Mouse (Mus musculus): ENCODE results near the gene Fli1. TPM values are rescaled to one million over a fixed set of nuclear protein-coding genes. Genes with fewer than 3 reads are reported as not detected.

Fli1 gene
- total and polyA plus RNA-seq, 3 experiments = 3.4 to 27.0 (median 5.8) TPM

- Histone ChIP-seq H3K36me3 (replicated peaks) (no peaks in the 10 kb centered on the region), H3K4me1 (ENCODE audit: insufficient read depth, low read depth, low read length) (no peaks in the 10 kb centered on the region), H3K4me3 (ENCODE audit: low read depth, low read length) (no peak overlapping the region), H3K27me3 (ENCODE audit: insufficient read depth, low read length) (no peaks in the 10 kb centered on the region; the same call in 1 of the 2 replicates), H3K9me3 (replicated peaks) (peaks cover 4% of the 10 kb centered on the region; the same call in 1 of the 2 replicates)
- TF ChIP-seq CTCF (IDR thresholded peaks at IDR 0.05; ENCODE audit: low read depth, low read length) (no peak), TAL1 (conservative IDR thresholded peaks at IDR 0.05; ENCODE audit: low read depth, low read length) (no peak), GATA2 (IDR thresholded peaks at IDR 0.05; ENCODE audit: borderline replicate concordance, low read depth, low read length) (no peak), GATA1 (IDR thresholded peaks at IDR 0.05; ENCODE audit: borderline replicate concordance, low read length) (no peak)
- ATAC-seq (ENCODE audit: extremely low read depth, insufficient number of reproducible peaks, low FRiP score, poor library complexity, severe bottlenecking) = no peak
- no peak for DNase-seq (ENCODE audit: low spot score)
These were observed 70.3 kb downstream of the Fli1 start for GRCm38 (mm10) chr9:32472346-32472745.

- no peak for TF ChIP-seq CTCF (IDR thresholded peaks at IDR 0.05; ENCODE audit: low read depth, low read length)
- no peak for TF ChIP-seq GATA1 (IDR thresholded peaks at IDR 0.05; ENCODE audit: borderline replicate concordance, low read length)
- TF ChIP-seq GATA2 (IDR thresholded peaks at IDR 0.05; ENCODE audit: borderline replicate concordance, low read depth, low read length) = no peak
- TF ChIP-seq TAL1 (conservative IDR thresholded peaks at IDR 0.05; ENCODE audit: low read depth, low read length) = no peak
- TF ChIP-seq POLR2AphosphoS5 (IDR thresholded peaks at IDR 0.05; ENCODE audit: insufficient replicate concordance, low read depth, low read length) = no peak
- no peak overlapping the region for H3K4me3 ChIP-seq (ENCODE audit: low read depth, low read length)
- no peak for DNase-seq (ENCODE audit: low spot score)
- no peak for ATAC-seq (ENCODE audit: extremely low read depth, insufficient number of reproducible peaks, low FRiP score, poor library complexity, severe bottlenecking)
- H3K4me1 ChIP-seq (ENCODE audit: insufficient read depth, low read depth, low read length) = no peaks in the 10 kb centered on the region
- H3K9me3 ChIP-seq (replicated peaks) = peaks cover 12% of the 10 kb centered on the region
- H3K27me3 ChIP-seq (ENCODE audit: insufficient read depth, low read length) = no peaks in the 10 kb centered on the region
- H3K36me3 ChIP-seq (replicated peaks) = no peaks in the 10 kb centered on the region
These were observed 73.4 kb downstream of the Fli1 start for GRCm38 (mm10) chr9:32469123-32469751.

GRCm38 (mm10) chr9:32468313-32468712 lies 74.3 kb downstream of the Fli1 start:
- Histone ChIP-seq H3K4me3 (ENCODE audit: low read depth, low read length) (no peak overlapping the region), H3K27me3 (ENCODE audit: insufficient read depth, low read length) (no peaks in the 10 kb centered on the region), H3K36me3 (replicated peaks) (no peaks in the 10 kb centered on the region), H3K9me3 (replicated peaks) (peaks cover 12% of the 10 kb centered on the region), H3K4me1 (ENCODE audit: insufficient read depth, low read depth, low read length) (no peaks in the 10 kb centered on the region)
- no peak for TF ChIP-seq POLR2AphosphoS5 (IDR thresholded peaks at IDR 0.05; ENCODE audit: insufficient replicate concordance, low read depth, low read length)
- no peak for TF ChIP-seq TAL1 (conservative IDR thresholded peaks at IDR 0.05; ENCODE audit: low read depth, low read length)
- TF ChIP-seq GATA1 (IDR thresholded peaks at IDR 0.05; ENCODE audit: borderline replicate concordance, low read length) = no peak
- no peak for DNase-seq (ENCODE audit: low spot score)
- ATAC-seq (ENCODE audit: extremely low read depth, insufficient number of reproducible peaks, low FRiP score, poor library complexity, severe bottlenecking) = no peak

GRCm38 (mm10) chr9:32467443-32467842 lies 75.2 kb downstream of the Fli1 start:
- no peak overlapping the region for H3K4me3 ChIP-seq (ENCODE audit: low read depth, low read length)
- ATAC-seq (ENCODE audit: extremely low read depth, insufficient number of reproducible peaks, low FRiP score, poor library complexity, severe bottlenecking) (no peak), DNase-seq (ENCODE audit: low spot score) (no peak)
- no peaks in the 10 kb centered on the region for H3K36me3 ChIP-seq (replicated peaks)
- H3K27me3 ChIP-seq (ENCODE audit: insufficient read depth, low read length) = no peaks in the 10 kb centered on the region
- H3K9me3 ChIP-seq (replicated peaks) = peaks cover 12% of the 10 kb centered on the region
- no peaks in the 10 kb centered on the region for H3K4me1 ChIP-seq (ENCODE audit: insufficient read depth, low read depth, low read length)
- TF ChIP-seq GATA2 (IDR thresholded peaks at IDR 0.05; ENCODE audit: borderline replicate concordance, low read depth, low read length) (no peak), GATA1 (IDR thresholded peaks at IDR 0.05; ENCODE audit: borderline replicate concordance, low read length) (no peak), POLR2AphosphoS5 (IDR thresholded peaks at IDR 0.05; ENCODE audit: insufficient replicate concordance, low read depth, low read length) (no peak), CTCF (IDR thresholded peaks at IDR 0.05; ENCODE audit: low read depth, low read length) (no peak), TAL1 (conservative IDR thresholded peaks at IDR 0.05; ENCODE audit: low read depth, low read length) (no peak)

GRCm38 (mm10) chr9:32466861-32467260 lies 75.8 kb downstream of the Fli1 start:
- TF ChIP-seq GATA1 (IDR thresholded peaks at IDR 0.05; ENCODE audit: borderline replicate concordance, low read length) (no peak), TAL1 (conservative IDR thresholded peaks at IDR 0.05; ENCODE audit: low read depth, low read length) (no peak), GATA2 (IDR thresholded peaks at IDR 0.05; ENCODE audit: borderline replicate concordance, low read depth, low read length) (no peak), CTCF (IDR thresholded peaks at IDR 0.05; ENCODE audit: low read depth, low read length) (no peak), POLR2AphosphoS5 (IDR thresholded peaks at IDR 0.05; ENCODE audit: insufficient replicate concordance, low read depth, low read length) (no peak)
- no peak for DNase-seq (ENCODE audit: low spot score)
- Histone ChIP-seq H3K27me3 (ENCODE audit: insufficient read depth, low read length) (no peaks in the 10 kb centered on the region), H3K9me3 (replicated peaks) (peaks cover 12% of the 10 kb centered on the region), H3K36me3 (replicated peaks) (no peaks in the 10 kb centered on the region), H3K4me1 (ENCODE audit: insufficient read depth, low read depth, low read length) (no peaks in the 10 kb centered on the region), H3K4me3 (ENCODE audit: low read depth, low read length) (no peak overlapping the region)
- ATAC-seq (ENCODE audit: extremely low read depth, insufficient number of reproducible peaks, low FRiP score, poor library complexity, severe bottlenecking) = no peak

GRCm38 (mm10) chr9:32456707-32457106 lies 86.0 kb downstream of the Fli1 start:
- TF ChIP-seq GATA2 (IDR thresholded peaks at IDR 0.05; ENCODE audit: borderline replicate concordance, low read depth, low read length) = no peak
- TF ChIP-seq TAL1 (conservative IDR thresholded peaks at IDR 0.05; ENCODE audit: low read depth, low read length) = no peak
- no peak for TF ChIP-seq CTCF (IDR thresholded peaks at IDR 0.05; ENCODE audit: low read depth, low read length)
- TF ChIP-seq POLR2AphosphoS5 (IDR thresholded peaks at IDR 0.05; ENCODE audit: insufficient replicate concordance, low read depth, low read length) = no peak
- no peak for TF ChIP-seq GATA1 (IDR thresholded peaks at IDR 0.05; ENCODE audit: borderline replicate concordance, low read length)
- ATAC-seq (ENCODE audit: extremely low read depth, insufficient number of reproducible peaks, low FRiP score, poor library complexity, severe bottlenecking) (no peak), DNase-seq (ENCODE audit: low spot score) (no peak)
- Histone ChIP-seq H3K4me1 (ENCODE audit: insufficient read depth, low read depth, low read length) (no peaks in the 10 kb centered on the region), H3K36me3 (replicated peaks) (no peaks in the 10 kb centered on the region), H3K9me3 (replicated peaks) (peaks cover 11% of the 10 kb centered on the region; the same call in 1 of the 2 replicates), H3K27me3 (ENCODE audit: insufficient read depth, low read length) (no peaks in the 10 kb centered on the region), H3K4me3 (ENCODE audit: low read depth, low read length) (no peak overlapping the region)
